Mouse (Mus musculus) kidney, postnatal 0 days (tissue): ENCODE data around the gene Pole2. TPM values are rescaled to one million over a fixed set of nuclear protein-coding genes. Genes with fewer than 3 reads are reported as not detected.

Experiments
- ATAC-seq: fragments of 200-750 bp; cut with Nextera tagmentation; replicated peaks from 2 replicates; pipeline ENCODE4 v1.8.0; 2017; ENCODE audit warnings: low read depth, moderate number of reproducible peaks, moderate TSS enrichment, moderate library complexity; ENCODE audit not compliant: low FRiP score
- DNase-seq: peaks from one replicate; pipeline ENCODE4 v3.0.0-alpha.2; 2016; ENCODE audit warnings: low spot score
- H3K27ac ChIP-seq: fragments of 300-500 bp; sonication (generic); 2 replicates; pipeline ENCODE4 v1.5.1; 2014; ENCODE audit warnings: mild to moderate bottlenecking
- H3K27me3 ChIP-seq: fragments of 300-500 bp; sonication (generic); 2 replicates; pipeline ENCODE4 v1.6.1; 2014; ENCODE audit warnings: low read length, mixed read lengths; ENCODE audit not compliant: insufficient read depth
- H3K36me3 ChIP-seq: fragments of 300-500 bp; sonication (generic); 2 replicates; pipeline ENCODE4 v1.6.1; 2014; ENCODE audit warnings: low read length, mixed read lengths; ENCODE audit not compliant: insufficient read depth
- H3K4me1 ChIP-seq: fragments of 300-500 bp; sonication (generic); replicated peaks from 2 replicates; pipeline ENCODE4 v1.6.1; 2014; ENCODE audit warnings: antibody characterized with exemption, low read length, mixed read lengths; ENCODE audit not compliant: insufficient read depth
- H3K4me2 ChIP-seq: fragments of 300-500 bp; sonication (generic); 2 replicates; pipeline ENCODE4 v1.6.1; 2014; ENCODE audit warnings: mild to moderate bottlenecking, low read length, moderate library complexity, mixed read lengths
- H3K4me3 ChIP-seq: fragments of 300-500 bp; sonication (generic); replicated peaks from 2 replicates; pipeline ENCODE4 v1.5.1; 2014; ENCODE audit warnings: low read depth, low read length
- H3K9ac ChIP-seq: fragments of 300-500 bp; sonication (generic); 2 replicates; pipeline ENCODE4 v1.6.1; 2014; ENCODE audit warnings: low read depth, low read length
- H3K9me3 ChIP-seq: fragments of 300-500 bp; sonication (generic); replicated peaks from 2 replicates; pipeline ENCODE4 v1.6.1; 2016; ENCODE audit warnings: low read length, inconsistent platforms, mixed read lengths
- CTCF ChIP-seq: IDR thresholded peaks from 2 replicates; pipeline ENCODE4 v1.5.1; 2016; ENCODE audit warnings: antibody characterized with exemption, low read depth, mild to moderate bottlenecking, moderate library complexity
- WGBS: fragments of 180-500 bp; shearing (Covaris S2); extraction: QIAGEN DNeasy Blood & Tissue Kit; methylation state at CpG from one replicate; pipeline ENCODE4 v1.1.7; 2014; 5-methylcytosine and 5-hydroxymethylcytosine counted together
- polyA plus RNA-seq: library from polyadenylated mRNA; unstranded; fragments of >200 nt; fragmentation: Nextera tagmentation; extraction: Ambion mirVana; gene quantifications from 2 replicates; pipeline ENCODE4 v1.2.1, GENCODE M21; 2015

The Pole2 gene
- polyA plus RNA-seq = 15.3 and 17.7 TPM in 2 replicates

DNA sequence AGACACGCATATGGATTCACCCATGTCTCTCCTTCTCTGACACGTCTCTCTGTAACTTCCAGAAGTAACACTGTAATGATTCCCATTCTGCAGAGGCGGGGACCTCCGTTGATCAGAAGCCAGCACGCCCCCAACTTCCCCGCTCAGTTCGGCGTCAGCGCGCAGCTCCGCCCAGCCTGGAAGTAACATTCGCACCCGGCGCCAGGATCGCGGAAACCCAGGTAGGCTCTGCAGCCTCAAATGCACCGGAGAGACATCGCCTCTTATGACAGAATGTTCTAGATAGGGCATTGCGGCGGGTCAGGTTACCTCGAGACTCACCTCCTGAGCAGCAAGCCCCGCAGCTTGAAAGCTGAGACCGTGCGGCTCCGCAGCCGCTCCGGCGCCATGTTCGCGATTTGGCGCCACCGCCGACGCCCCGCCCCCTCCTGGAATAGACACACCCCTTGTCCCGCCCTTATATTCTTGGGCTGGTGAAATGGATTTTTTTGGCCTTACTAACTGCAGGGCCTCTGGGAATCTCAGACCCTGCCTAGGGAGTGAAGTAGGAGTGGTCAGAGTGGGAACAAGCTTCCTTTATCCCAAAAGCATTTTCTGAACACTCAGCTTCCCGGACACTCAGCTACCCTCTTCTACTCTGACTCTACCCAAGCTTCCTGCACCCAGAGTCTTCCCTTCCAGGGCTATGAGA lies at the start of gene Pole2:
TSS of gene Pole2 (minus strand) at position 420 of the 691 bp plus-strand sequence.
- H3K9ac ChIP-seq = peak within 1 kb of the TSS; percentile 63
- peak within 1 kb of the TSS; percentile 74 for H3K4me3 ChIP-seq
- under 1% methylated on average over 37 of the region's 37 CpGs for WGBS
- no peaks in the 10 kb centered on the region for H3K36me3 ChIP-seq
- 0 out of 2 replicates have a peak, but pooled peaks cover 3% of the 10 kb centered on the region for H3K4me1 ChIP-seq
- peak within 1 kb of the TSS; percentile 80 for H3K27ac ChIP-seq
- DNase-seq (peak; percentile 95), ATAC-seq (peak; percentile 93)
- no peaks in the 10 kb centered on the region for H3K9me3 ChIP-seq
- H3K4me2 ChIP-seq = peak within 1 kb of the TSS; percentile 50
- TF ChIP-seq CTCF = peak; percentile 27; the same call in 1 of the 2 replicates
- H3K27me3 ChIP-seq = no peaks in the 10 kb centered on the region

DNA sequence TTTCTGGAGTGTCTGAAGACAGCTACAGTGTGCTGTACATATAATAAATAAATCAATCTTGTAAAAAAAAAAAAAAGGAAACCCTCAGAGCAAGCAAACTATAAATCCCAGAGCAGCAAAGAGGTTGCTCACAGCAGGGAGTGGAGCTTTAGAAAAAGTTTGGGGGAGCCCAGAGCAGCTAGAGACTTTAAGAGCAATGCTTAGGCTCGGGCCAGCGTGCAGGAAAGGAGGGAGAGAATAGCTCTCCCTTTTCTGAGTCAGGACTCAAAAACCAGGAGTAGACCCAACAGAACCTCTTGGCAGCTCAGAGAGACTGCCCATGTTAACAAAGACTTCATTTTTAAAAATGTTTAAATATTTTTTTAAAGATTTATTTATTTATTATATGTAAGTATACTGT lies 41.0 kb upstream of the Pole2 start:
- no peaks in the 10 kb centered on the region for H3K27me3 ChIP-seq
- WGBS = 79% methylated on average over 2 of the region's 2 CpGs
- DNase-seq (no peak), ATAC-seq (no peak)
- H3K4me1 ChIP-seq = no peaks in the 10 kb centered on the region
- no peak for TF ChIP-seq CTCF
- no peak overlapping the region for H3K9ac ChIP-seq
- no peaks in the 10 kb centered on the region for H3K9me3 ChIP-seq
- no peaks in the 10 kb centered on the region for H3K36me3 ChIP-seq
- H3K4me3 ChIP-seq = no peak overlapping the region
- H3K27ac ChIP-seq = no peak overlapping the region
- no peak overlapping the region for H3K4me2 ChIP-seq

DNA sequence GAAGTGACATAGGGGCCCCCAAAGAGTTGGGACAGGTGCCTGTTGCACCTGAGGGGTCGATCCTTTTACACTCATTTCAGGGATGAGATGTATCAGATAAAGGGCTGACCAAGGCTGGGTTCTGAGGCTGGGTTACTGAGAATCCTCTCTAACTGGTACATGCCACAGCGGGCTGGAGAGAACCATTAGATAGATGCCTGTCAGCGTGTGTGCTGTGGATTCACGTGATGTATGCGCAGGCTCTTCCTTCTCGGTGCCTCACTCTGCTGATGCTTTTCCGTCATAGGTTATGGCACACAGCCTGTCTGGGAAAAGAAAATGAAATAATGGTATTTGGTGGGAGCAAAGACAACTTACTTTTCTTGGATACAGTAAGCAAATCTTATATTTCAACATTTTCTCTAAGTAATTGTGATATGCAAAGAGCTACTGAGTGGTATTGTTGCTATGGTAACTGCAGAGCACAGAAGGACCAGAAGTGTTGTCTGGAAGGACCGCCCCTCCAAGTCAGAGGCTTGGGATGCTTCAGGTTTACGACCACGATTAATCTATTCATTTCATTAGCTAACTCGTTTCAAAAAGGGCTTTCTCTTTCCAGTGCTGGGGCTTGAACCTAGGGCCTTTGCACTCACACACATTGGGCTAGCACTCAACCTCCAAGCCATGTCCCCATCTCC lies 40.1 kb upstream of the Pole2 start:
- no peak overlapping the region for H3K4me2 ChIP-seq
- H3K27me3 ChIP-seq = no peaks in the 10 kb centered on the region
- 77% methylated on average over 11 of the region's 11 CpGs for WGBS
- no peaks in the 10 kb centered on the region for H3K4me1 ChIP-seq
- ATAC-seq = no peak
- H3K9me3 ChIP-seq = no peaks in the 10 kb centered on the region
- no peak overlapping the region for H3K27ac ChIP-seq
- no peak overlapping the region for H3K4me3 ChIP-seq
- no peak overlapping the region for H3K9ac ChIP-seq
- no peaks in the 10 kb centered on the region for H3K36me3 ChIP-seq
- no peak for DNase-seq
- TF ChIP-seq CTCF = no peak

DNA sequence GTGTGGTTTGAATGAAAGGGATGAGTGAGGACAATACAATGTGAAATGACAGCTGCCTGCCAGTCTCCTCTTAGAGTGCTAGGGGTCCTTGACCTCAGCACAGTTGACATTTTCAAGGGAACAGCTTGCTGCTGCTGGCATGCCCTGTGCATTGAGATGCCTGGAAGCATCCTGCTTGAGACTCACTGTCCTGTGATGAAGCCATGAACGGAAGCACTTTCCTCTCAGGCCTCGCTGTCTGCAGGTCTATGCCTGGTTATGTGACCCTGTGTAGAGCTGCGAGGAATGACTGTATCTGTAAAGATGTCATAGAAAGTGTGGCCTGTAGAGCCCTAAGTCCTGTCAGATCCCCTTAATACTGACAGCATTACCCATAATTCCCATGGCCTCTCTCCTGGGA lies 37.0 kb upstream of the Pole2 start:
- TF ChIP-seq CTCF = no peak
- Histone ChIP-seq H3K4me1 (no peaks in the 10 kb centered on the region), H3K9ac (no peak overlapping the region), H3K4me3 (no peak overlapping the region), H3K36me3 (no peaks in the 10 kb centered on the region), H3K27me3 (no peaks in the 10 kb centered on the region), H3K4me2 (no peak overlapping the region), H3K9me3 (no peaks in the 10 kb centered on the region), H3K27ac (no peak overlapping the region)
- 88% methylated on average over 3 of the region's 3 CpGs for WGBS
- DNase-seq (no peak), ATAC-seq (no peak)

DNA sequence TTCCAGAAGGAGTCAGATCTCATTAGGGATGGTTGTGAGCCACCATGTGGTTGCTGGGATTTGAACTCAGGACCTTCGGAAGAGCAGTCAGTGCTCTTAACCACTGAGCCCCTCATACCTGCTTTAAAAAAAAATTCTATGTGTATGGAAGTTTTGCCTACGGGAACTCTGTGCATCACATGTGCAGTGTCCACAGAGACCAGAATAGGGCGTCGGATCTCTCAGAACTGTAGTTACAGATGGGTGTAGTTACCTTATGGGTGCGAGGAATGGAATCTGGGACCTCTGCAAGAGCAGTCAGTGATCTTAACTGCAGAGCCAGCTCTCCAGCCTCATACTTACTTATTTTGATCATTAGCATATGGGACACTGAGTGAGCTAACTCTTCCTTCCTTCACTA lies 34.3 kb upstream of the Pole2 start:
- Histone ChIP-seq H3K9ac (no peak overlapping the region), H3K36me3 (no peaks in the 10 kb centered on the region), H3K4me2 (no peak overlapping the region), H3K4me3 (no peak overlapping the region), H3K27me3 (no peaks in the 10 kb centered on the region), H3K4me1 (no peaks in the 10 kb centered on the region), H3K27ac (no peak overlapping the region), H3K9me3 (no peaks in the 10 kb centered on the region)
- DNase-seq = no peak
- no peak for ATAC-seq
- 92% methylated on average over 5 of the region's 5 CpGs for WGBS
- no peak for TF ChIP-seq CTCF

DNA sequence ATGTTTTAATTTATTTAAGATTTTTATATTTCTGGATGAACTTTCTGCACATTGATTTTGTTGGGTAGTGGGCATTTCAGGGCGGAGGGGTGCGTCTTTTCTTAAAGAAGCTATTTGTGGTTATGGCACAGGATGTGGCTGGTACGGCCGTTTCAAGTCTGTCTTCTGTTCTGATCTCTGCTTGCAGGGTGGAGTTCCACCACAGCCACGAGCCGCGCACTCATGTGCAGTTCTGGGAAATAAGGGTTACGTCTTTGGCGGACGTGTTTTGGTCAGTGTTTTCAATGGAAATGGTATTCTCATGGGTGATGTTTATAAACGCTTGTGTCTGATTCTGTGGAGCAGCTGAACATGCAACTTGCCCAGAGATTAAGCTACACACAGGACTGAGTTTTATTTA lies 29.8 kb upstream of the Pole2 start:
- Histone ChIP-seq H3K27ac (no peak overlapping the region), H3K9me3 (no peaks in the 10 kb centered on the region), H3K27me3 (no peaks in the 10 kb centered on the region), H3K4me2 (no peak overlapping the region), H3K4me3 (no peak overlapping the region), H3K36me3 (no peaks in the 10 kb centered on the region), H3K9ac (no peak overlapping the region), H3K4me1 (no peaks in the 10 kb centered on the region)
- DNase-seq (no peak), ATAC-seq (no peak)
- WGBS = 89% methylated on average over 11 of the region's 11 CpGs
- TF ChIP-seq CTCF = no peak
